Mouse (Mus musculus): Measurements from ENCODE around the gene Tcf12.

DNA sequence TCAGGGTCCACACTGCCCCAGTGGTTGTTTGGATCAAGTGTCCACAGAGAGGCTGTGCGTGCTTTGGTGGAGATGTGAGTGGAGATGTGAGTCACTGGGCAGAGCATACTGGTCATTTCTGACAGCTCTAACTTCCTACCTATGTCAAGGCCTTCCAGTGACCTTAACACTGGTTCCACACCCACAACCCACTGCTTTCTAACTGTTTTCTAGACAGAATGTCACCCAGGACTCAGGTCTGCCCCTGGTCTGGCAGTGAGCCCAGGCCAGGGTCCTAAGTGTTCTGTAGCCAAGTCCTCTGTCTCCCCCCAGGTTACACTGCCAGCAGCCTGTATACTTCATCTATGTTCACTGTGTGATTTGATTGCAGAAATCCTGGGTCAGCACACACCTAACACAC, 275.3 kb downstream of the Tcf12 start:
- no peak for TF ChIP-seq CTCF (IDR thresholded peaks at IDR 0.05; ENCODE audit: insufficient read depth, low read length)
- no peak for TF ChIP-seq POLR2A (IDR thresholded peaks at IDR 0.05; ENCODE audit: borderline replicate concordance, extremely low read depth, low read depth, low read length)
